Mouse (Mus musculus) testis, postnatal 14 days (tissue): Measurements from ENCODE around the gene Tusc2.
A peak's percentile ranks its signal among the peaks of the same experiment; 100 is the strongest.

Experiments used
- DNase-seq: peaks from one replicate; pipeline ENCODE4 v3.0.0; 2021; ENCODE audit warnings: low spot score

The Tusc2 gene

GRCm38 (mm10) chr9:107611456-107612190 lies 48.6 kb downstream of the Tusc2 start:
- no peak for DNase-seq

- DNase-seq = peak; percentile 94
These were observed 49.3 kb downstream of the Tusc2 start for GRCm38 (mm10) chr9:107612191-107612944.

DNA sequence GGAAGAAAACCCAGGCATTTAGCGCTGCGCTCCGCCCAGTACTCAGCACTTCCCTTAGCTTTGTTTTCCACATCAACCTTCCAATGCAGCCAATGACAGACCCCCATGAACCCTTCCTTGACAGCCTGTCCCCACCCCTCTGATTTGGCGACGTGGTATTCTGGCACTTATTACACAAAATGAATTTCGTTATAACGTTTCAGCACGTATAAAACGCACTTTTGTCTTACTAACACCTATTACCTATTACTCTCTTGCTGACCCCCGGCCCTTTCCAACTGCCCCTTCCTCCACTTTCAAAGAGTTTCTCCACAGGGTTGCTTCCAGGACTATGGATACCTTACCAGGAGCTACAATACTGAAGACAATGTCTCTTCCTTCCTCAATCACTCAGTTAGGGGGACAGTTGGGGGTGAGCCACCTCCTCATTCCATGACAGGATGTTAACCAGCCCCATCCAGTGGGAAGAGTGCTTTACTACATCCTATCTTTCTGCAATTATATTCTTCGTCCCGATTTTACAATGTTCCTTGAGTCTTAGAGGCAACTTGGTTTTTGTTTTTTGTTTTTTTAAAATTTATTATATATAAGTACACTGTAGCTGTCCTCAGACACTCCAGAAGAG lies 50.0 kb downstream of the Tusc2 start:
- DNase-seq = no peak

DNA sequence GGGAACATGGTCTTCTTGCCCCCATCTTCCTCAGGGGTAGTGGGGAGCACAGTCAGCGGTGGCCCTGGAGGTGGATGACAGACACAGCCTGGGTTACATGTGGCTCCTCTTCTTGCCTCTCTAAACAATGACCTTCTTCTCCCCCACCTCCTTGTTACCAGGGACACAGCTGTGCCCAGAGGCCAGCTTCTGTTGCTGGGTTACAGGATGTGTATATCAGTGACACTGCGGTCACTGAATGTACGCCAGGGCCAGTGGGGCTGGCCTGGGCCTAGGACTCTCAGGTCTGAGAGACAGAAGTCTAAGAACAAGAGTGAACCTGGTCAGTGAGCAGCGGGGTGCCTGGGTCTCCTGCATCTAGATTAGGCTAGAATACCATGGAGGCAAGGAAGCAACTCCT lies 52.0 kb downstream of the Tusc2 start:
- no peak for DNase-seq
